Mouse (Mus musculus) CD8-positive naive resting alpha-beta T cell, adult 2 months (primary cell): Measurements from ENCODE around the gene Gjc3.

ENCODE experiments used
- DNase-seq, 2 experiments: peaks; one replicate each; pipeline ENCODE4 v3.0.0; 2022; ENCODE audit warnings: low read depth in 2 of 2, low spot score in 2 of 2

Gjc3 gene

GRCm38 (mm10) chr5:137914508-137914907, 48.4 kb downstream of the Gjc3 start:
- no peak for DNase-seq

- no peak for DNase-seq
Observed at GRCm38 (mm10) chr5:137909564-137910262, 53.2 kb downstream of the Gjc3 start.
